Mouse (Mus musculus) olfactory bulb, adult 2 months (tissue): ENCODE measurements around the gene Gm21994.

Experiments
- CTCF ChIP-seq: fragments of 200-500 bp; IDR thresholded peaks from 2 replicates; pipeline ENCODE4 v1.5.1; 2012; ENCODE audit warnings: low read depth, mild to moderate bottlenecking, low read length, moderate library complexity; ENCODE audit not compliant: insufficient read depth
- POLR2A ChIP-seq: fragments of 200-500 bp; IDR thresholded peaks from 2 replicates; pipeline ENCODE4 v1.6.1; 2012; ENCODE audit warnings: mild to moderate bottlenecking, low read depth, low read length, moderate library complexity; ENCODE audit not compliant: insufficient read depth

DNA sequence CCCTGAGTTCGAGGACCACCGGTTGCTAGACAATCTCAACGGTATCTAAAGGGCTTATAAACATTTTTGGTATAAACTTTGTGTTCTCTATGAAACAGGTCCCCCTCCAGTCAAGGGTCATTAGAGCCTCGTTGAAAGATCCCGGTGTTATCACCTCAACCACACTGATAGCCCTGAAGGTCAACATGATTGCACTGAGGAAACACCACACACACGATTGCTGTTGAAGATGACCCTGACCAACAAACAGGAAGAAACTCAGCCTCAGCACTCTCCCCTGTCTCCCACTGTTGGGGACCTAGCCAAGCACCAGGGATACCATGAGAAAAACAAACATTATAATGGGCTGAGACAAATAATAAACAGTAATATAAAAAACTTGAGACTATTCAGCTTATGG, 38.3 kb upstream of the Gm21994 start:
- TF ChIP-seq POLR2A (no peak), CTCF (no peak)
